Mouse (Mus musculus) heart, postnatal 0 days (tissue): Measurements from ENCODE around the gene Atxn2. TPM values are rescaled to one million over a fixed set of nuclear protein-coding genes. Genes with fewer than 3 reads are reported as not detected.

ENCODE experiments used
- ATAC-seq: fragments of 200-750 bp; cut with Nextera tagmentation; 2 replicates; pipeline ENCODE4 v1.8.0; 2017; ENCODE audit warnings: low read depth, moderate number of reproducible peaks, moderate library complexity; ENCODE audit not compliant: insufficient read depth
- DNase-seq: peaks from one replicate; pipeline ENCODE4 v3.0.0-alpha.2; 2016; ENCODE audit warnings: low spot score
- H3K27ac ChIP-seq: fragments of 300-500 bp; sonication (generic); 2 replicates; pipeline ENCODE4 v1.5.1; 2014; ENCODE audit warnings: low read depth, mild to moderate bottlenecking
- H3K27me3 ChIP-seq: fragments of 300-500 bp; sonication (generic); 2 replicates; pipeline ENCODE4 v1.6.1; 2014; ENCODE audit warnings: low read length, mixed read lengths; ENCODE audit not compliant: control insufficient read depth, insufficient read depth
- H3K36me3 ChIP-seq: fragments of 300-500 bp; sonication (generic); replicated peaks from 2 replicates; pipeline ENCODE4 v1.6.1; 2014; ENCODE audit warnings: low read length, mixed read lengths; ENCODE audit not compliant: control insufficient read depth, insufficient read depth
- H3K4me1 ChIP-seq: fragments of 300-500 bp; sonication (generic); 2 replicates; pipeline ENCODE4 v1.6.1; 2014; ENCODE audit warnings: antibody characterized with exemption; ENCODE audit not compliant: control insufficient read depth, insufficient read depth
- H3K4me2 ChIP-seq: fragments of 300-500 bp; sonication (generic); 2 replicates; pipeline ENCODE4 v1.6.1; 2014; ENCODE audit warnings: low read depth, mild to moderate bottlenecking, low read length, moderate library complexity
- H3K4me3 ChIP-seq: fragments of 300-500 bp; sonication (generic); 2 replicates; pipeline ENCODE4 v1.5.1; 2014; ENCODE audit warnings: low read depth, low read length
- H3K9ac ChIP-seq: fragments of 300-500 bp; sonication (generic); replicated peaks from 2 replicates; pipeline ENCODE4 v1.6.1; 2014; ENCODE audit warnings: low read depth, low read length, mixed read lengths
- H3K9me3 ChIP-seq: fragments of 300-500 bp; sonication (generic); replicated peaks from 2 replicates; pipeline ENCODE4 v1.6.1; 2016; ENCODE audit warnings: low read length; ENCODE audit not compliant: control insufficient read depth
- CTCF ChIP-seq: IDR thresholded peaks from 2 replicates; pipeline ENCODE4 v1.5.1; 2016; ENCODE audit warnings: antibody characterized with exemption, control low read depth, low read depth
- EP300 ChIP-seq: IDR thresholded peaks from 2 replicates; pipeline ENCODE4 v1.6.1; 2016; ENCODE audit warnings: antibody characterized with exemption, low read depth
- WGBS: fragments of 180-500 bp; shearing (Covaris S2); extraction: QIAGEN DNeasy Blood & Tissue Kit; methylation state at CpG from one replicate; pipeline ENCODE4 v1.1.7; 2014; 5-methylcytosine and 5-hydroxymethylcytosine counted together
- polyA plus RNA-seq: library from polyadenylated mRNA; unstranded; fragments of >200 nt; fragmentation: Nextera tagmentation; extraction: Ambion mirVana; gene quantifications from 2 replicates; pipeline ENCODE4 v1.2.1, GENCODE M21; 2015
- total RNA-seq: library from RNA; depleted of rRNA; stranded (reverse); fragments of >200 nt; gene quantifications from 2 replicates; pipeline ENCODE4 v1.2.3, GENCODE M21; 2014; ENCODE audit warnings: low replicate concordance

The Atxn2 gene
- total and polyA plus RNA-seq, 2 experiments from 2014 or later = 41.2 to 41.7 TPM

GRCm38 (mm10) chr5:121714331-121714730 is 3.2 kb downstream of the Atxn2 start:
- Histone ChIP-seq H3K4me3 (no peak overlapping the region), H3K4me1 (peaks cover 26% of the 10 kb centered on the region), H3K27ac (peak overlapping the region; percentile 99), H3K9me3 (no peaks in the 10 kb centered on the region), H3K4me2 (peak overlapping the region; percentile 78), H3K9ac (peak overlapping the region; percentile 100; the same call in 1 of the 2 replicates), H3K27me3 (no peaks in the 10 kb centered on the region), H3K36me3 (no peaks in the 10 kb centered on the region)
- DNase-seq (no peak), ATAC-seq (no peak)
- WGBS = 45% methylated on average over 1 of the region's 1 CpGs
- TF ChIP-seq EP300 (no peak), CTCF (no peak)

- no peak for TF ChIP-seq CTCF
- TF ChIP-seq EP300 = no peak
- Histone ChIP-seq H3K27ac (no peak overlapping the region), H3K27me3 (no peaks in the 10 kb centered on the region), H3K4me3 (no peak overlapping the region), H3K4me1 (peaks cover 26% of the 10 kb centered on the region), H3K9ac (no peak overlapping the region), H3K36me3 (no peaks in the 10 kb centered on the region), H3K4me2 (no peak overlapping the region), H3K9me3 (no peaks in the 10 kb centered on the region)
- 70% methylated on average over 6 of the region's 6 CpGs for WGBS
- no peak for ATAC-seq
- DNase-seq = no peak
Observed at GRCm38 (mm10) chr5:121714928-121715327, 3.8 kb downstream of the Atxn2 start.

GRCm38 (mm10) chr5:121718462-121718861 is 7.3 kb downstream of the Atxn2 start:
- no peaks in the 10 kb centered on the region for H3K36me3 ChIP-seq
- no peak overlapping the region for H3K27ac ChIP-seq
- ATAC-seq (no peak), DNase-seq (no peak)
- H3K4me2 ChIP-seq = no peak overlapping the region
- H3K9ac ChIP-seq = no peak overlapping the region
- H3K4me1 ChIP-seq = peaks cover 37% of the 10 kb centered on the region
- no peaks in the 10 kb centered on the region for H3K9me3 ChIP-seq
- WGBS = 65% methylated on average over 5 of the region's 5 CpGs
- no peaks in the 10 kb centered on the region for H3K27me3 ChIP-seq
- H3K4me3 ChIP-seq = no peak overlapping the region
- TF ChIP-seq CTCF (no peak), EP300 (no peak)

- Histone ChIP-seq H3K4me2 (no peak overlapping the region), H3K4me1 (peaks cover 20% of the 10 kb centered on the region), H3K27ac (no peak overlapping the region; the same call in 1 of the 2 replicates), H3K36me3 (no peaks in the 10 kb centered on the region), H3K9me3 (no peaks in the 10 kb centered on the region), H3K4me3 (no peak overlapping the region), H3K9ac (no peak overlapping the region), H3K27me3 (no peaks in the 10 kb centered on the region)
- no peak for DNase-seq
- peak; percentile 18; the same call in 1 of the 2 replicates for TF ChIP-seq CTCF
- no peak for TF ChIP-seq EP300
- WGBS = 81% methylated on average over 5 of the region's 5 CpGs
- ATAC-seq = no peak
Observed at GRCm38 (mm10) chr5:121720888-121721585, 9.9 kb downstream of the Atxn2 start.

- Histone ChIP-seq H3K9me3 (no peaks in the 10 kb centered on the region), H3K4me3 (no peak overlapping the region), H3K27ac (peak overlapping the region; percentile 38), H3K9ac (no peak overlapping the region), H3K27me3 (no peaks in the 10 kb centered on the region), H3K4me1 (peaks cover 20% of the 10 kb centered on the region; the same call in 1 of the 2 replicates), H3K4me2 (no peak overlapping the region), H3K36me3 (no peaks in the 10 kb centered on the region)
- no peak for TF ChIP-seq CTCF
- TF ChIP-seq EP300 = no peak
- no peak for DNase-seq
- ATAC-seq = no peak
- WGBS = 58% methylated on average over 3 of the region's 3 CpGs
Observed at GRCm38 (mm10) chr5:121721841-121722240, 10.7 kb downstream of the Atxn2 start.

- H3K4me3 ChIP-seq = no peak overlapping the region
- H3K4me1 ChIP-seq = peaks cover 15% of the 10 kb centered on the region; the same call in 1 of the 2 replicates
- no peaks in the 10 kb centered on the region for H3K9me3 ChIP-seq
- H3K4me2 ChIP-seq = no peak overlapping the region
- ATAC-seq (no peak), DNase-seq (no peak)
- WGBS = 38% methylated on average over 1 of the region's 1 CpGs
- no peaks in the 10 kb centered on the region for H3K27me3 ChIP-seq
- H3K9ac ChIP-seq = no peak overlapping the region; the same call in 1 of the 2 replicates
- no peak overlapping the region for H3K27ac ChIP-seq
- 0 out of 2 replicates have a peak, but pooled peaks cover 5% of the 10 kb centered on the region for H3K36me3 ChIP-seq
- no peak for TF ChIP-seq CTCF
- TF ChIP-seq EP300 = no peak
Observed at GRCm38 (mm10) chr5:121724678-121725077, 13.5 kb downstream of the Atxn2 start.
